Mouse (Mus musculus) forebrain, embryonic 13.5 days (tissue): Measurements from ENCODE around the gene Gna11. TPM values are rescaled to one million over a fixed set of nuclear protein-coding genes. Genes with fewer than 3 reads are reported as not detected.
A peak's percentile ranks its signal among the peaks of the same experiment; 100 is the strongest.

Experiments used
- ATAC-seq: fragments of 200-750 bp; cut with Nextera tagmentation; 2 replicates; pipeline ENCODE4 v1.8.0; 2017
- H3K27ac ChIP-seq: fragments of 300-500 bp; sonication (generic); 2 replicates; pipeline ENCODE4 v1.5.1; 2015; ENCODE audit warnings: inconsistent platforms, mild to moderate bottlenecking, moderate library complexity
- H3K27me3 ChIP-seq: fragments of 300-500 bp; sonication (generic); 2 replicates; pipeline ENCODE4 v1.6.1; 2015; ENCODE audit warnings: mild to moderate bottlenecking, inconsistent platforms
- H3K36me3 ChIP-seq: fragments of 300-500 bp; sonication (generic); 2 replicates; pipeline ENCODE4 v1.6.1; 2015; ENCODE audit warnings: mild to moderate bottlenecking, inconsistent platforms; ENCODE audit not compliant: poor library complexity, severe bottlenecking
- H3K4me1 ChIP-seq: fragments of 300-500 bp; sonication (generic); 2 replicates; pipeline ENCODE4 v1.6.1; 2015; ENCODE audit warnings: inconsistent platforms
- H3K4me2 ChIP-seq: fragments of 300-500 bp; sonication (generic); 2 replicates; pipeline ENCODE4 v1.6.1; 2015; ENCODE audit warnings: inconsistent platforms, mild to moderate bottlenecking, moderate library complexity
- H3K4me3 ChIP-seq: fragments of 300-500 bp; sonication (generic); 2 replicates; pipeline ENCODE4 v1.5.1; 2015; ENCODE audit warnings: mild to moderate bottlenecking, inconsistent platforms
- H3K9ac ChIP-seq: fragments of 300-500 bp; sonication (generic); 2 replicates; pipeline ENCODE4 v1.6.1; 2015; ENCODE audit warnings: mild to moderate bottlenecking, inconsistent platforms
- H3K9me3 ChIP-seq: fragments of 300-500 bp; sonication (generic); replicated peaks from 2 replicates; pipeline ENCODE4 v1.6.1; 2016; ENCODE audit warnings: inconsistent platforms
- WGBS: fragments of 180-500 bp; shearing (Covaris S2); methylation state at CpG from one replicate; pipeline ENCODE4 v1.1.7; 2015; 5-methylcytosine and 5-hydroxymethylcytosine counted together
- microRNA-seq: library from miRNA; unstranded; fragments of <30 nt; microRNA quantifications from one replicate; pipeline ENCODE4, GENCODE M21; 2016
- polyA plus RNA-seq: library from polyadenylated mRNA; unstranded; fragments of >200 nt; fragmentation: Nextera tagmentation; extraction: Ambion mirVana; gene quantifications from 2 replicates; pipeline ENCODE4 v1.2.1, GENCODE M21; 2015

The Gna11 gene
- polyA plus RNA-seq, 1 experiment from 2014 or later, result 79.0 TPM

GRCm38 (mm10) chr10:81485060-81485449 is 59.9 kb downstream of the Gna11 start:
- H3K9ac ChIP-seq, result 0 out of 2 replicates have a peak overlapping the region, but pooled peaks have one; percentile 21
- H3K4me3 ChIP-seq, result no peak overlapping the region
- ATAC-seq, result no peak
- 0 out of 2 replicates have a peak overlapping the region, but pooled peaks have one; percentile 7 for H3K4me2 ChIP-seq
- H3K27me3 ChIP-seq, result no peaks in the 10 kb centered on the region
- H3K36me3 ChIP-seq, result peaks cover 46% of the 10 kb centered on the region
- H3K27ac ChIP-seq, result peak overlapping the region; percentile 74
- H3K9me3 ChIP-seq, result no peaks in the 10 kb centered on the region
- H3K4me1 ChIP-seq, result peaks cover 32% of the 10 kb centered on the region
- 48% methylated on average over 2 of the region's 2 CpGs for WGBS

- peaks cover 36% of the 10 kb centered on the region for H3K4me1 ChIP-seq
- peak overlapping the region; percentile 74 for H3K27ac ChIP-seq
- no peak for ATAC-seq
- no peaks in the 10 kb centered on the region for H3K9me3 ChIP-seq
- H3K4me2 ChIP-seq, result 0 out of 2 replicates have a peak overlapping the region, but pooled peaks have one; percentile 7
- H3K9ac ChIP-seq, result 0 out of 2 replicates have a peak overlapping the region, but pooled peaks have one; percentile 21
- H3K4me3 ChIP-seq, result no peak overlapping the region
- WGBS, result 62% methylated on average over 6 of the region's 6 CpGs
- no peaks in the 10 kb centered on the region for H3K27me3 ChIP-seq
- peaks cover 41% of the 10 kb centered on the region for H3K36me3 ChIP-seq
These were observed 60.4 kb downstream of the Gna11 start for GRCm38 (mm10) chr10:81484441-81485059.

GRCm38 (mm10) chr10:81483983-81484382 is 61.0 kb downstream of the Gna11 start:
- Histone ChIP-seq H3K27me3 (no peaks in the 10 kb centered on the region), H3K27ac (peak overlapping the region; percentile 74; the same call in 1 of the 2 replicates), H3K4me3 (no peak overlapping the region), H3K36me3 (peaks cover 35% of the 10 kb centered on the region), H3K4me1 (peaks cover 37% of the 10 kb centered on the region), H3K9ac (no peak overlapping the region), H3K4me2 (no peak overlapping the region), H3K9me3 (no peaks in the 10 kb centered on the region)
- whole genome bisulfite sequencing, result 22% methylated on average over 9 of the region's 9 CpGs
- no peak for ATAC-seq

GRCm38 (mm10) chr10:81482533-81482889 is 62.5 kb downstream of the Gna11 start, which contains the start of gene Celf5:
Celf5 (minus strand) TSS chr10:81482709.
- ATAC-seq, result peak; percentile 68
- WGBS, result 0% methylated on average over 20 of the region's 36 CpGs
- Histone ChIP-seq H3K4me2 (peak within 1 kb of the TSS; percentile 61), H3K4me3 (peak within 1 kb of the TSS; percentile 67), H3K36me3 (peaks cover 21% of the 10 kb centered on the region), H3K9ac (peak within 1 kb of the TSS; percentile 86), H3K27ac (peak within 1 kb of the TSS; percentile 75), H3K27me3 (no peaks in the 10 kb centered on the region), H3K9me3 (no peaks in the 10 kb centered on the region), H3K4me1 (peaks cover 50% of the 10 kb centered on the region)

- H3K27ac ChIP-seq, result peak overlapping the region; percentile 75
- H3K4me1 ChIP-seq, result peaks cover 53% of the 10 kb centered on the region
- peak overlapping the region; percentile 61 for H3K4me2 ChIP-seq
- peaks cover 15% of the 10 kb centered on the region for H3K36me3 ChIP-seq
- no peaks in the 10 kb centered on the region for H3K9me3 ChIP-seq
- H3K9ac ChIP-seq, result peak overlapping the region; percentile 86
- under 1% methylated on average over 33 of the region's 35 CpGs for WGBS
- peak; percentile 39 for ATAC-seq
- peaks cover under 1% of the 10 kb centered on the region for H3K27me3 ChIP-seq
- peak overlapping the region; percentile 67 for H3K4me3 ChIP-seq
These were observed 63.1 kb downstream of the Gna11 start for GRCm38 (mm10) chr10:81481605-81482532.

Small RNAs within 50 kb of the gene (microRNA-seq; reads per million reads assigned to microRNA genes)
- not detected for gene Gm25595

Other genes starting within 250 kb of the Gna11 start
- 39.9 and 42.0 TPM in 2 replicates for gene Cactin, start 224.1 kb downstream of the Gna11 start, polyA plus RNA-seq
- gene Tbxa2r, start 216.5 kb downstream of the Gna11 start, polyA plus RNA-seq, result 2.6 and 3.8 TPM in 2 replicates
- gene Gipc3, start 201.9 kb downstream of the Gna11 start, polyA plus RNA-seq, result not detected in 2 replicates
- 60.6 and 61.1 TPM in 2 replicates for gene Hmg20b, start 194.7 kb downstream of the Gna11 start, polyA plus RNA-seq
- 6.3 and 6.8 TPM in 2 replicates for gene Mfsd12, start 187.7 kb downstream of the Gna11 start, polyA plus RNA-seq
- 0.44 and 0.45 TPM in 2 replicates for gene 4930404N11Rik, start 179.4 kb downstream of the Gna11 start, polyA plus RNA-seq
- gene Fzr1, start 166.7 kb downstream of the Gna11 start, polyA plus RNA-seq, result 117 and 128 TPM in 2 replicates
- gene Dohh, start 160.8 kb downstream of the Gna11 start, polyA plus RNA-seq, result 76.7 and 87.3 TPM in 2 replicates
- gene Gm48551, start 160.7 kb downstream of the Gna11 start, polyA plus RNA-seq, result 4.2 and 5.8 TPM in 2 replicates
- 2.1 and 2.3 TPM in 2 replicates for gene Gm48552, start 156.2 kb downstream of the Gna11 start, polyA plus RNA-seq
- 1.8 TPM in 2 replicates for gene Smim24, start 152.1 kb downstream of the Gna11 start, polyA plus RNA-seq
- gene Nfic, start 89.6 kb downstream of the Gna11 start, polyA plus RNA-seq, result 18.5 and 25.2 TPM in 2 replicates
- gene Celf5, start 62.5 kb downstream of the Gna11 start, polyA plus RNA-seq, result 48.8 and 57.4 TPM in 2 replicates
- gene Ncln, start 48.8 kb downstream of the Gna11 start, polyA plus RNA-seq, result 56.8 and 60.9 TPM in 2 replicates
- 0.52 and 0.53 TPM in 2 replicates for gene S1pr4, start 45.1 kb downstream of the Gna11 start, polyA plus RNA-seq
- gene Gna15, start 21.0 kb downstream of the Gna11 start, polyA plus RNA-seq, result 0.48 and 0.57 TPM in 2 replicates
- gene Aes, start 14.3 kb upstream of the Gna11 start, polyA plus RNA-seq, result 430 and 502 TPM in 2 replicates
- gene Tle2, start 29.4 kb upstream of the Gna11 start, polyA plus RNA-seq, result 15.1 and 17.7 TPM in 2 replicates
- gene Tle6, start 55.9 kb upstream of the Gna11 start, polyA plus RNA-seq, result 1.8 and 4.1 TPM in 2 replicates
- 2.0 and 3.7 TPM in 2 replicates for gene BC025920, start 61.1 kb upstream of the Gna11 start, polyA plus RNA-seq
- 56.6 and 65.3 TPM in 2 replicates for gene Sirt6, start 82.6 kb upstream of the Gna11 start, polyA plus RNA-seq
- 6.4 and 6.9 TPM in 2 replicates for gene Ankrd24, start 83.3 kb upstream of the Gna11 start, polyA plus RNA-seq
- 5.4 and 5.6 TPM in 2 replicates for gene Gm10778, start 103.9 kb upstream of the Gna11 start, polyA plus RNA-seq
- 22.8 and 23.2 TPM in 2 replicates for gene Zfp433, start 159.6 kb upstream of the Gna11 start, polyA plus RNA-seq
- 12.3 and 19.5 TPM in 2 replicates for gene Gm3055, start 226.0 kb upstream of the Gna11 start, polyA plus RNA-seq